Mouse (Mus musculus): ENCODE measurements around the gene Tet3. TPM values are rescaled to one million over a fixed set of nuclear protein-coding genes. Genes with fewer than 3 reads are reported as not detected.

Gene Tet3
- polyA plus RNA-seq, 1 experiment = 46.8 TPM

DNA sequence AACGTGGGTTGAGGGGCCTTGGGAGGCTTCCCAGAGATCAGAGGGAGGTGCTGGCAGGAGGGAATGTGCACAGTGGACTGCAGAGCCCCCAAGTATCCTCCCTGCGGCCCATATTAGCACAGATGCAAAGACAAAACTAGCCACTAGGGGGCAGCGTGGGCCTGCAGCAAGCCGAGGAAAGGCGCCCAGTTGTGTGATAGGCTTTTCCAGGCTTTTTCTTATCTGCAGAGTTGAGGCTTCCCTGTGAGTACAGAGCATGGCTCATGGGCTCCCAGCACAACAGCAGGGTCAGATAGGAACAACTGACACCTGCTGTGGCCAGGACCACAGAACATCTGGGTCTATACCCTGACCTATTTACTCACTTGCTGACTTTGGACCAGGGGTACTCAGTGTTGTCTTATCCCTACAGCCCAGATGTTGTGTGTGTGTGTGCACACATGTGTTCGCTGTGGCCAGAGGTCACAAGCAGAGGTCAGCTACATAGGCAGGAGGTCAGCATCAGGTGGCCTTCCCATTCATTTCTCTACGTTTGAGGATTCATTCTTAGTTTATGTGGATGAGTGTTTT lies 102.2 kb downstream of the Tet3 start:
- Histone ChIP-seq H3K27ac (ENCODE audit: insufficient read depth, low read depth, low read length) (no peak overlapping the region), H3K4me1 (ENCODE audit: control insufficient read depth, insufficient read depth, low read length) (no peaks in the 10 kb centered on the region), H3K4me3 (ENCODE audit: insufficient read depth, low read length) (no peak overlapping the region)
- peak; percentile 81 for TF ChIP-seq CTCF (IDR thresholded peaks at IDR 0.05; ENCODE audit: low read depth, low read length)
- no peak for TF ChIP-seq POLR2A (IDR thresholded peaks at IDR 0.05; ENCODE audit: borderline replicate concordance, low read depth, low read length)

- Histone ChIP-seq H3K27ac (ENCODE audit: insufficient read depth, low read depth, low read length) (no peak overlapping the region), H3K4me1 (ENCODE audit: control insufficient read depth, insufficient read depth, low read length) (peaks cover 2% of the 10 kb centered on the region)
These were observed 103.8 kb downstream of the Tet3 start for GRCm38 (mm10) chr6:83354856-83355781.

DNA sequence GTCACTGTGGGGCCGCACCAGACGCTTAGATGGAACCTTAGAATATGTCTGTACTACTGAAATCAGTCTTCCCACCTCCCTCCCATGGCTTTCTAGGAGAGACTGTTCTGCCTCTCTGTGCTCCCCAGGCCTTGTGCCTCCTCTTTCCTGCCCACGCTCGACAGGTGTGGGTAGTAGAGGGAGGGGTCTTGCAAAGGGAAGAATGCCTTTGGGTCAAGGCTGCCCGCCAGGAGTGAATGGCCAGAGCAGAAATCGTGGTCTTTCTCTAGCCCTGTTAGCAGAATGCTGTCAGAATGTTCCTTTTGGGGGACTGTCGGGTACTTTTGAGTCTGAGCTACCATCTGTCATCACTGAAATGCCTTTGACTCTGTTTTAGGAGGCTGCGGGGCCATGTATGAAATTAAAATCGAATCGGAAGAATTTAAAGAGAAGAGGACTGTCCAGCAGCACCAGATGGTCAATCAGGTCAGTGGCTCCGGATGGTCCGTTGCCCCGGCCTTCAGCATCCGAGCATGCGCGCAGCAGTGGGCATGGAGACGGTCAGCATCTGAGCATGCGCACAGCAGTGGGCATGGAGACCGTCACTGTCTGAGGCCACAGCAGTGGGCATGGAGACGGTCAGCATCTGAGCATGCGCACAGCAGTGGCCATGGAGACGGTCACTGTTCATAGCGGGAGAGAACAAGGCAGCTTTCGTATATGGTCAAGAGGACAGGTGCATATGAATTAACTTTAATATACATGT lies 106.0 kb downstream of the Tet3 start:
- Histone ChIP-seq H3K4me1 (ENCODE audit: control insufficient read depth, insufficient read depth, low read length) (peaks cover 3% of the 10 kb centered on the region), H3K4me3 (ENCODE audit: insufficient read depth, low read length) (no peak overlapping the region), H3K27ac (ENCODE audit: insufficient read depth, low read depth, low read length) (no peak overlapping the region)
- TF ChIP-seq POLR2A (IDR thresholded peaks at IDR 0.05; ENCODE audit: borderline replicate concordance, low read depth, low read length) (no peak), CTCF (IDR thresholded peaks at IDR 0.05; ENCODE audit: low read depth, low read length) (no peak)

More at GRCm38 (mm10) chr6:83354856-83355781, 103.8 kb downstream of the Tet3 start:
- no peak overlapping the region for H3K4me3 ChIP-seq (ENCODE audit: insufficient read depth, low read length)
- TF ChIP-seq CTCF (IDR thresholded peaks at IDR 0.05; ENCODE audit: low read depth, low read length) (no peak), POLR2A (IDR thresholded peaks at IDR 0.05; ENCODE audit: borderline replicate concordance, low read depth, low read length) (no peak)

DNA sequence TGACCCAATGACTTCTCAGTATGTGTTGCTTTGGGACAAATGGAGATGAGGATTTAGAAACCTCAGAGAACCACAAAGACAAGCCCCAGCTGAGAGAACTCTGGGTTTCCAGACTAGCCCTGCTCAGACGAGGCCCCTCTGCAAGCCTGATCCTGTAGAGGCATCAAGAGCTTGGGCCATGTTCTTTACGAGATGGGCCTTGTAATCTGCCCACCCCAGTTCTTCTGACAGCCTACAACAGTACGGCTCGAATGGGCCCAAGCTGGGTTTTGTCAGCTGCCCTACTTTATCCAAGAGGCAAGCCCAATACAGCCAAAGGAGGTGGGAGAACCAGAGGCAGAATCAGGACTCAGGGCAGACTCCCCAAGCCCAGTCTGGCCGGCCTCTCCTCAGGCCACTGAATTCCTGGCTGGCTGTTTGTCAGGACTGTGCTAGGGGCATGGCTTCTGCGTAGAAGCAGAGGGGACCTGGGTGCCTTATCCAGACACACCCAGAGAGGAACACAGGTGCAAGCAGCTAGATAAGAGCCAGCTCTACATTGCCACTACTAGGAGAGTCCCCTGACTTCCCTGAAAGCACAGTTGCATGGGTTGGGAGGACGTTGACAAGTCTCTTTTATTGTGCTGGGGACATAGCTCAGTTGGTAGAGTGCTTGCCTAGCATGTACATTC lies 107.3 kb downstream of the Tet3 start:
- H3K27ac ChIP-seq (ENCODE audit: insufficient read depth, low read depth, low read length) = no peak overlapping the region
- H3K4me3 ChIP-seq (ENCODE audit: insufficient read depth, low read length) = no peak overlapping the region
- TF ChIP-seq POLR2A (IDR thresholded peaks at IDR 0.05; ENCODE audit: borderline replicate concordance, low read depth, low read length) = no peak
- TF ChIP-seq CTCF (IDR thresholded peaks at IDR 0.05; ENCODE audit: low read depth, low read length) = no peak
- peaks cover 6% of the 10 kb centered on the region for H3K4me1 ChIP-seq (ENCODE audit: control insufficient read depth, insufficient read depth, low read length)

- Histone ChIP-seq H3K4me3 (ENCODE audit: insufficient read depth, low read length) (no peak overlapping the region), H3K4me1 (ENCODE audit: control insufficient read depth, insufficient read depth, low read length) (peaks cover 6% of the 10 kb centered on the region), H3K27ac (ENCODE audit: insufficient read depth, low read depth, low read length) (no peak overlapping the region)
- TF ChIP-seq POLR2A (IDR thresholded peaks at IDR 0.05; ENCODE audit: borderline replicate concordance, low read depth, low read length) (no peak), CTCF (IDR thresholded peaks at IDR 0.05; ENCODE audit: low read depth, low read length) (no peak)
These were observed 108.0 kb downstream of the Tet3 start for GRCm38 (mm10) chr6:83350851-83351405.

GRCm38 (mm10) chr6:83350172-83350571 lies 108.7 kb downstream of the Tet3 start:
- H3K4me1 ChIP-seq (ENCODE audit: control insufficient read depth, insufficient read depth, low read length) = peaks cover 6% of the 10 kb centered on the region
- H3K27ac ChIP-seq (ENCODE audit: insufficient read depth, low read depth, low read length) = no peak overlapping the region

GRCm38 (mm10) chr6:83349274-83349958 lies 109.5 kb downstream of the Tet3 start:
- TF ChIP-seq CTCF (IDR thresholded peaks at IDR 0.05; ENCODE audit: low read depth, low read length) (no peak), POLR2A (IDR thresholded peaks at IDR 0.05; ENCODE audit: borderline replicate concordance, low read depth, low read length) (no peak; the same call in 1 of the 2 replicates)
- H3K27ac ChIP-seq (ENCODE audit: insufficient read depth, low read depth, low read length) = no peak overlapping the region
- peaks cover 6% of the 10 kb centered on the region for H3K4me1 ChIP-seq (ENCODE audit: control insufficient read depth, insufficient read depth, low read length)
- H3K4me3 ChIP-seq (ENCODE audit: insufficient read depth, low read length) = peak overlapping the region; percentile 76

More at GRCm38 (mm10) chr6:83350172-83350571, 108.7 kb downstream of the Tet3 start:
- no peak for TF ChIP-seq POLR2A (IDR thresholded peaks at IDR 0.05; ENCODE audit: borderline replicate concordance, low read depth, low read length)
- TF ChIP-seq CTCF (IDR thresholded peaks at IDR 0.05; ENCODE audit: low read depth, low read length) = no peak
- peak overlapping the region; percentile 76 for H3K4me3 ChIP-seq (ENCODE audit: insufficient read depth, low read length)

- H3K4me3 ChIP-seq (ENCODE audit: insufficient read depth, low read length) = peak within 1 kb of the TSS; percentile 76
- TF ChIP-seq POLR2A (IDR thresholded peaks at IDR 0.05; ENCODE audit: borderline replicate concordance, low read depth, low read length) (no peak), CTCF (IDR thresholded peaks at IDR 0.05; ENCODE audit: low read depth, low read length) (no peak)
- no peak within 1 kb of the TSS for H3K27ac ChIP-seq (ENCODE audit: insufficient read depth, low read depth, low read length)
- peaks cover 6% of the 10 kb centered on the region for H3K4me1 ChIP-seq (ENCODE audit: control insufficient read depth, insufficient read depth, low read length)
These were observed 110.0 kb downstream of the Tet3 start, which contains the start of gene Bola3 for GRCm38 (mm10) chr6:83348873-83349272. Gene Bola3 (plus strand): TSS chr6:83349147.
